Mouse (Mus musculus): ENCODE data around the gene Ggt5. TPM values are rescaled to one million over a fixed set of nuclear protein-coding genes. Genes with fewer than 3 reads are reported as not detected.
A peak's percentile ranks its signal among the peaks of the same experiment; 100 is the strongest.

The Ggt5 gene
- total and polyA plus RNA-seq, 3 experiments, result 3.8 to 41.9 (median 7.9) TPM

GRCm38 (mm10) chr10:75643741-75644343 is 54.7 kb downstream of the Ggt5 start, which contains the start of gene Susd2:
TSS of gene Susd2 (minus strand) at chr10:75644008.
- WGBS, result 22% methylated on average over 11 of the region's 11 CpGs
- DNase-seq, result peak in 1 of 2 experiments; percentile 44
- Histone ChIP-seq H3K9ac (ENCODE audit: low read depth, low read length) (no peak within 1 kb of the TSS), H3K36me3 (ENCODE audit: control insufficient read depth, insufficient read depth, low read length) (no peaks in the 10 kb centered on the region), H3K27me3 (ENCODE audit: control insufficient read depth, insufficient read depth, low read length) (no peaks in the 10 kb centered on the region), H3K27ac (no peak within 1 kb of the TSS; the same call in 1 of the 2 replicates), H3K79me2 (replicated peaks; ENCODE audit: control insufficient read depth, insufficient read depth, low read length) (no peaks in the 10 kb centered on the region), H3K4me3 (no peak within 1 kb of the TSS), H3K4me1 (ENCODE audit: control insufficient read depth, insufficient read depth, low read length) (0 out of 2 replicates have a peak, but pooled peaks cover 2% of the 10 kb centered on the region)
- TF ChIP-seq EP300 (IDR thresholded peaks at IDR 0.05; ENCODE audit: insufficient read depth, low read depth, low read length) (no peak), CTCF (IDR thresholded peaks at IDR 0.05) (no peak), POLR2A (IDR thresholded peaks at IDR 0.05; ENCODE audit: insufficient read depth, low read depth, low read length) (no peak)
- intact Hi-C loops (cut with DNase I), result no loop called here

- H3K79me2 ChIP-seq (replicated peaks; ENCODE audit: control insufficient read depth, insufficient read depth, low read length), result no peaks in the 10 kb centered on the region
- no peaks in the 10 kb centered on the region for H3K27me3 ChIP-seq (ENCODE audit: control insufficient read depth, insufficient read depth, low read length)
- DNase-seq, result no peak
- H3K36me3 ChIP-seq (ENCODE audit: control insufficient read depth, insufficient read depth, low read length), result no peaks in the 10 kb centered on the region
- TF ChIP-seq POLR2A (IDR thresholded peaks at IDR 0.05; ENCODE audit: insufficient read depth, low read depth, low read length) (no peak), CTCF (IDR thresholded peaks at IDR 0.05) (no peak)
- 90% methylated on average over 8 of the region's 8 CpGs for WGBS
- no peak overlapping the region for H3K9ac ChIP-seq (ENCODE audit: low read depth, low read length)
- H3K27ac ChIP-seq, result no peak overlapping the region
- 0 out of 2 replicates have a peak, but pooled peaks cover 2% of the 10 kb centered on the region for H3K4me1 ChIP-seq (ENCODE audit: control insufficient read depth, insufficient read depth, low read length)
- H3K4me3 ChIP-seq, result no peak overlapping the region
- intact Hi-C loops (cut with DNase I), result no loop called here
Measured at GRCm38 (mm10) chr10:75645616-75646015, 56.5 kb downstream of the Ggt5 start.

- intact Hi-C loops (cut with DNase I), result no loop called here
- Histone ChIP-seq H3K36me3 (ENCODE audit: control insufficient read depth, insufficient read depth, low read length) (no peaks in the 10 kb centered on the region), H3K27me3 (ENCODE audit: control insufficient read depth, insufficient read depth, low read length) (no peaks in the 10 kb centered on the region), H3K4me3 (no peak overlapping the region), H3K9ac (ENCODE audit: low read depth, low read length) (no peak overlapping the region), H3K27ac (no peak overlapping the region), H3K79me2 (replicated peaks; ENCODE audit: control insufficient read depth, insufficient read depth, low read length) (no peaks in the 10 kb centered on the region), H3K4me1 (ENCODE audit: control insufficient read depth, insufficient read depth, low read length) (0 out of 2 replicates have a peak, but pooled peaks cover 2% of the 10 kb centered on the region)
- DNase-seq, result no peak
- TF ChIP-seq EP300 (IDR thresholded peaks at IDR 0.05; ENCODE audit: insufficient read depth, low read depth, low read length), result no peak
- TF ChIP-seq CTCF (IDR thresholded peaks at IDR 0.05), result no peak
- TF ChIP-seq POLR2A (IDR thresholded peaks at IDR 0.05; ENCODE audit: insufficient read depth, low read depth, low read length), result no peak
- 87% methylated on average over 6 of the region's 6 CpGs for WGBS
Measured at GRCm38 (mm10) chr10:75646406-75646805, 57.3 kb downstream of the Ggt5 start.

- H3K27me3 ChIP-seq (ENCODE audit: control insufficient read depth, insufficient read depth, low read length), result no peaks in the 10 kb centered on the region
- intact Hi-C loops (cut with DNase I), result no loop called here
- H3K27ac ChIP-seq, result no peak overlapping the region; the same call in 1 of the 2 replicates
- no peak overlapping the region for H3K4me3 ChIP-seq
- H3K79me2 ChIP-seq (replicated peaks; ENCODE audit: control insufficient read depth, insufficient read depth, low read length), result no peaks in the 10 kb centered on the region
- WGBS, result 59% methylated on average over 3 of the region's 3 CpGs
- DNase-seq, result peak; percentile 55 to 73
- 0 out of 2 replicates have a peak, but pooled peaks cover 2% of the 10 kb centered on the region for H3K4me1 ChIP-seq (ENCODE audit: control insufficient read depth, insufficient read depth, low read length)
- H3K9ac ChIP-seq (ENCODE audit: low read depth, low read length), result no peak overlapping the region
- TF ChIP-seq EP300 (IDR thresholded peaks at IDR 0.05; ENCODE audit: insufficient read depth, low read depth, low read length) (0 out of 2 replicates have a peak, but pooled peaks have one; percentile 8), POLR2A (IDR thresholded peaks at IDR 0.05; ENCODE audit: insufficient read depth, low read depth, low read length) (no peak)
- H3K36me3 ChIP-seq (ENCODE audit: control insufficient read depth, insufficient read depth, low read length), result no peaks in the 10 kb centered on the region
Measured at GRCm38 (mm10) chr10:75647362-75647761, 58.2 kb downstream of the Ggt5 start.

- H3K4me1 ChIP-seq (ENCODE audit: control insufficient read depth, insufficient read depth, low read length), result 0 out of 2 replicates have a peak, but pooled peaks cover 2% of the 10 kb centered on the region
- DNase-seq, result no peak
- H3K27ac ChIP-seq, result no peak overlapping the region
- H3K79me2 ChIP-seq (replicated peaks; ENCODE audit: control insufficient read depth, insufficient read depth, low read length), result no peaks in the 10 kb centered on the region
- TF ChIP-seq CTCF (IDR thresholded peaks at IDR 0.05), result no peak
- TF ChIP-seq EP300 (IDR thresholded peaks at IDR 0.05; ENCODE audit: insufficient read depth, low read depth, low read length), result no peak
- TF ChIP-seq POLR2A (IDR thresholded peaks at IDR 0.05; ENCODE audit: insufficient read depth, low read depth, low read length), result no peak
- H3K36me3 ChIP-seq (ENCODE audit: control insufficient read depth, insufficient read depth, low read length), result no peaks in the 10 kb centered on the region
- WGBS, result 93% methylated on average over 6 of the region's 6 CpGs
- no peaks in the 10 kb centered on the region for H3K27me3 ChIP-seq (ENCODE audit: control insufficient read depth, insufficient read depth, low read length)
- intact Hi-C loops (cut with DNase I), result no loop called here
- H3K4me3 ChIP-seq, result no peak overlapping the region
- no peak overlapping the region for H3K9ac ChIP-seq (ENCODE audit: low read depth, low read length)
Measured at GRCm38 (mm10) chr10:75648091-75648490, 59.0 kb downstream of the Ggt5 start.

- H3K79me2 ChIP-seq (replicated peaks; ENCODE audit: control insufficient read depth, insufficient read depth, low read length), result no peaks in the 10 kb centered on the region
- H3K4me1 ChIP-seq (ENCODE audit: control insufficient read depth, insufficient read depth, low read length), result 0 out of 2 replicates have a peak, but pooled peaks cover 2% of the 10 kb centered on the region
- TF ChIP-seq EP300 (IDR thresholded peaks at IDR 0.05; ENCODE audit: insufficient read depth, low read depth, low read length), result no peak
- no peak for TF ChIP-seq POLR2A (IDR thresholded peaks at IDR 0.05; ENCODE audit: insufficient read depth, low read depth, low read length)
- TF ChIP-seq CTCF (IDR thresholded peaks at IDR 0.05), result no peak
- no peaks in the 10 kb centered on the region for H3K36me3 ChIP-seq (ENCODE audit: control insufficient read depth, insufficient read depth, low read length)
- no peak overlapping the region for H3K27ac ChIP-seq
- no peaks in the 10 kb centered on the region for H3K27me3 ChIP-seq (ENCODE audit: control insufficient read depth, insufficient read depth, low read length)
- H3K4me3 ChIP-seq, result no peak overlapping the region
- no peak overlapping the region for H3K9ac ChIP-seq (ENCODE audit: low read depth, low read length)
- DNase-seq, result no peak
- WGBS, result 73% methylated on average over 7 of the region's 7 CpGs
- intact Hi-C loops (cut with DNase I), result no loop called here
Measured at GRCm38 (mm10) chr10:75649001-75649400, 59.9 kb downstream of the Ggt5 start.
